Mouse (Mus musculus) small intestine, adult 2 months (tissue): ENCODE measurements around the gene Pde3a. TPM values are rescaled to one million over a fixed set of nuclear protein-coding genes. Genes with fewer than 3 reads are reported as not detected.

ENCODE experiments used
- H3K27ac ChIP-seq: fragments of 200-500 bp; 2 replicates; pipeline ENCODE4 v1.5.1; 2012; ENCODE audit warnings: low read depth, low read length, control low read depth, inconsistent platforms; ENCODE audit not compliant: insufficient read depth
- H3K27me3 ChIP-seq: fragments of 200-500 bp; 2 replicates; pipeline ENCODE4 v1.6.1; 2012; ENCODE audit warnings: mild to moderate bottlenecking, moderate library complexity, low read length, inconsistent platforms; ENCODE audit not compliant: control insufficient read depth, insufficient read depth
- H3K36me3 ChIP-seq: fragments of 200-500 bp; 2 replicates; pipeline ENCODE4 v1.6.1; 2012; ENCODE audit warnings: mild to moderate bottlenecking, low read length, control low read depth, inconsistent platforms; ENCODE audit not compliant: control insufficient read depth, insufficient read depth
- H3K4me1 ChIP-seq: fragments of 200-500 bp; 2 replicates; pipeline ENCODE4 v1.6.1; 2012; ENCODE audit warnings: low read length, inconsistent platforms, mixed read lengths; ENCODE audit not compliant: control insufficient read depth, insufficient read depth, insufficient read length
- H3K4me3 ChIP-seq: fragments of 200-500 bp; 2 replicates; pipeline ENCODE4 v1.5.1; 2012; ENCODE audit warnings: low read depth, mild to moderate bottlenecking, control low read depth, inconsistent platforms, low read length, moderate library complexity
- CTCF ChIP-seq: fragments of 200-500 bp; IDR thresholded peaks from 2 replicates; pipeline ENCODE4 v1.5.1; 2012; ENCODE audit warnings: low read depth, mild to moderate bottlenecking, control low read depth, inconsistent platforms, low read length, moderate library complexity, mixed read lengths; ENCODE audit not compliant: insufficient replicate concordance, insufficient read length; ENCODE audit errors: extremely low read depth
- POLR2A ChIP-seq: fragments of 200-500 bp; IDR thresholded peaks from 2 replicates; pipeline ENCODE4 v1.6.1; 2012; ENCODE audit warnings: low read depth, mild to moderate bottlenecking, control low read depth, inconsistent platforms, low read length, moderate library complexity
- whole genome bisulfite sequencing: fragments of 180-500 bp; shearing (Covaris S2); methylation state at CpG from one replicate; pipeline ENCODE4 v1.1.7; 2018; 5-methylcytosine and 5-hydroxymethylcytosine counted together
- polyA plus RNA-seq: library from polyadenylated mRNA; depleted of rRNA; stranded (reverse); fragments of >200 nt; gene quantifications from 2 replicates; pipeline ENCODE4 v1.2.3, GENCODE M21; 2012

Gene Pde3a
- polyA plus RNA-seq, 1 experiment: 7.9 TPM

DNA sequence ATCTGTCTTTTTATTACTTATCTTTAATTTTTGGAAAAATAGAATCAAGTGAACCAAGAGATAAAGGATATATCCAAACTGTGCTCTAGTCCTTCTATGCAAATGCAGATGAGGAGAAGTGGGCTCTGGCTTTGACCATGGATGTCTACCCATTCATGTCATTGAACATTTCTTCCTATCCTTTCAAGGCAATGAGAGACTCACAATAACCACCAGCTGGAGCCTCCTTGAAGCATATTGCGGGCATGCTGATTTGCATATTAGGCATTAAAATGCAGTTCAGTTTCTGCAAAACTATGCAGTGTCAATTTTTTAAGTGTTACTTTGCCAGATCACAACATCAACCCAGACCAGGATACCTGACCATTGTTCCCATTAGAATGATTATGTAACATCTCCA is 276.7 kb downstream of the Pde3a start:
- H3K4me3 ChIP-seq: no peak overlapping the region
- 93% methylated on average over 1 of the region's 1 CpGs for WGBS
- no peak overlapping the region for H3K27ac ChIP-seq
- no peak for TF ChIP-seq CTCF
- H3K4me1 ChIP-seq: no peaks in the 10 kb centered on the region
- H3K36me3 ChIP-seq: no peaks in the 10 kb centered on the region
- no peaks in the 10 kb centered on the region for H3K27me3 ChIP-seq

DNA sequence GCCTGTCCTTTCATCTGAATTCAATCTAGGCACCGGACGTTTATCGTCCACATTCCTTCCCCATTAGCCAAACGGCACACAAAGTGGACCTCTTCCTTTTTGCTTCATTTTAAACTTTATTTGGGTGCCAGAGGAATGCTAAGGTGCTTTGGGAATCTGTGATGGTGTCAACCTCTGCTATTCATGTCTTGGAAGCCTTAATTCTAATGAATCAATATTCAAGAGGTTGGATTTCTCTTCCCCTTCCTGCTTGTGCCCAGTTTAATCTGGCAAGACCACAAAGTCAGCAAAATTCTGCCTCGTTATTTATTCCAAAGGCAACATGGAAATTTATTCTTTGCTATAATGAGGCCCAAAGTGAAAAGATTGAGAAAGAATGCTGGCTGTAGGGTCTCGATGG is 281.8 kb downstream of the Pde3a start:
- Histone ChIP-seq H3K4me1 (no peaks in the 10 kb centered on the region), H3K36me3 (no peaks in the 10 kb centered on the region), H3K27ac (no peak overlapping the region), H3K27me3 (no peaks in the 10 kb centered on the region), H3K4me3 (no peak overlapping the region)
- 84% methylated on average over 6 of the region's 6 CpGs for WGBS
- TF ChIP-seq POLR2A (no peak), CTCF (no peak)

DNA sequence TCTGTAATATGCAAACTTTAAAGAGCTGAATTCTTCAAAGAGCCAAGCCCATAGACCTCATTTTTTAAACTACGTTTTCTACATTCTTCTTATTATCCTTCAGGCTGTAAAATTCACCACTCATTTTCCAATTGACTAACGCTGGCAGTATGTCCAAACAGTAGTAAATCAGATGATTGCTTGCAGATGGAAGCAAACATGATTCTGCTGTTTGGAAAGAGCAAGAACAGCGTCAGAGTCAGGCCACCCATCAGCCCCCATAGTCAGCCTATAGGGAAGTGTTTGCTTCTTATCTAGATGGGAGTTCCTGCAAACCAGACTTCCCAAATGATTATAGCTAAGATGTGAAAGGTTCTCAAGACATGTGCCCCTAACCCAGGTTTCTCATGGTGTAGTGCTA is 288.2 kb downstream of the Pde3a start:
- Histone ChIP-seq H3K27me3 (no peaks in the 10 kb centered on the region), H3K4me1 (no peaks in the 10 kb centered on the region), H3K4me3 (no peak overlapping the region), H3K27ac (no peak overlapping the region), H3K36me3 (no peaks in the 10 kb centered on the region)
- 17% methylated on average over 3 of the region's 3 CpGs for WGBS
- TF ChIP-seq CTCF (no peak), POLR2A (no peak)

DNA sequence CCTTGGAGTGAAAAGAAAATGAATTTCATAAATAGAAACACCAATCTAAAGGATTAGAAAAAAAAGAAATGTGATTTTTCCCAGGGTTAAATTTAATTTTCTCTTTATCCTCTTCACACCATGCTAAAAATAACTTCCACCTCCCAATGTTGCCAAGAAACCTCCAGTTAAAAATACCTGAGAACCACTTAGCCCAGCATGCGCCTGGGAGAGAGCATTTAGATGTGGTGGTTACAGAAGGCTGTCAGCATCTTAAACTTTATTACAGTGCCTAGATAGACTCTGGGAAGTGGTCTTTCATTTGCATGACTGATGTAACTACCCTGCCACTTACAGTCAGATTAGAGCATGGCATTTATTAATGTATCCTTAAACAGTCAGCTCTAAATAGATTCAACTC is 292.1 kb downstream of the Pde3a start:
- TF ChIP-seq POLR2A: no peak
- no peak for TF ChIP-seq CTCF
- H3K4me3 ChIP-seq: no peak overlapping the region
- H3K36me3 ChIP-seq: no peaks in the 10 kb centered on the region
- H3K27ac ChIP-seq: no peak overlapping the region
- H3K27me3 ChIP-seq: no peaks in the 10 kb centered on the region
- WGBS: 72% methylated on average over 1 of the region's 1 CpGs
- H3K4me1 ChIP-seq: no peaks in the 10 kb centered on the region

DNA sequence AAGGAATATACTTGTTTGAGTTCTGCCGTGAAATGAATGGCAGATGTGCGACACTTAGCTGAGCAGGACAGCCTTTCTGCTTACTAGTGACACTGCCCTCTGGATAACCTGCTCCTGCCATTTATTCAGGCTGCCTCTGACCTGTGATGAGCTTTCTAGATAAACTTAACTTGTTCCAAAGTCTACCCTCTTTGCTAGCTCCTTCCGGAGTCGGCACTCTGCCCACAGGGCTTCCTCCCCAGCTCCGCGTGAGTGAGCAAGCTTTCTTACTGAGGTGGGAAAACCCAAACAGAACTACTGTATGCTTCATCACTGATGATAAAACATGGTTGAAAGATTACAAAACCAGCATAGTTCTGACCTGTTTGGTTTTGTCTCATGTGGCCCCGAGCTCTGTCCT is 294.3 kb downstream of the Pde3a start:
- no peaks in the 10 kb centered on the region for H3K4me1 ChIP-seq
- 74% methylated on average over 7 of the region's 7 CpGs for WGBS
- H3K36me3 ChIP-seq: no peaks in the 10 kb centered on the region
- no peak for TF ChIP-seq POLR2A
- TF ChIP-seq CTCF: no peak
- H3K4me3 ChIP-seq: no peak overlapping the region
- no peak overlapping the region for H3K27ac ChIP-seq
- H3K27me3 ChIP-seq: no peaks in the 10 kb centered on the region
